Mouse (Mus musculus): Measurements from ENCODE around the gene Dguok.

Dguok gene

DNA sequence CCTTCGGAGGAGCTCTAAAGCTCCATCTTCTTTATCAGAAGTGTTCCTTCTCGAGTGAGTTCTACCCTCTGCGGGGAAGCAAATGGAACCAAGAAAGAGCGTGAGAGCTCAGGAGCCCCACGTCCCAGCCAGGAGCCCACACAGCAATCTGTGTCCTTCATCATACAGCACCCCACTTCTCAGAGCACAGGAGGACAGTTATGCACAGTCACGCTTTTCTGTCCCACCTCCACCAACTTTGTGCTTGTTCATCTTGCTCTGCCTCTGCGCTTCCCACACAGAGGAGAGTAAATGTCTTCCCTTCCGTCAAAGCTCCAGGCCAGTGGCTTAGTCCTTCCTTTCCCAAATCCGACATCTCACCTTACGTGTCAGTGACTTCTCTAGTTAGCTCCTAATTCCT lies 7.7 kb downstream of the Dguok start:
- in situ Hi-C loops (cut with MboI), result no loop called here

DNA sequence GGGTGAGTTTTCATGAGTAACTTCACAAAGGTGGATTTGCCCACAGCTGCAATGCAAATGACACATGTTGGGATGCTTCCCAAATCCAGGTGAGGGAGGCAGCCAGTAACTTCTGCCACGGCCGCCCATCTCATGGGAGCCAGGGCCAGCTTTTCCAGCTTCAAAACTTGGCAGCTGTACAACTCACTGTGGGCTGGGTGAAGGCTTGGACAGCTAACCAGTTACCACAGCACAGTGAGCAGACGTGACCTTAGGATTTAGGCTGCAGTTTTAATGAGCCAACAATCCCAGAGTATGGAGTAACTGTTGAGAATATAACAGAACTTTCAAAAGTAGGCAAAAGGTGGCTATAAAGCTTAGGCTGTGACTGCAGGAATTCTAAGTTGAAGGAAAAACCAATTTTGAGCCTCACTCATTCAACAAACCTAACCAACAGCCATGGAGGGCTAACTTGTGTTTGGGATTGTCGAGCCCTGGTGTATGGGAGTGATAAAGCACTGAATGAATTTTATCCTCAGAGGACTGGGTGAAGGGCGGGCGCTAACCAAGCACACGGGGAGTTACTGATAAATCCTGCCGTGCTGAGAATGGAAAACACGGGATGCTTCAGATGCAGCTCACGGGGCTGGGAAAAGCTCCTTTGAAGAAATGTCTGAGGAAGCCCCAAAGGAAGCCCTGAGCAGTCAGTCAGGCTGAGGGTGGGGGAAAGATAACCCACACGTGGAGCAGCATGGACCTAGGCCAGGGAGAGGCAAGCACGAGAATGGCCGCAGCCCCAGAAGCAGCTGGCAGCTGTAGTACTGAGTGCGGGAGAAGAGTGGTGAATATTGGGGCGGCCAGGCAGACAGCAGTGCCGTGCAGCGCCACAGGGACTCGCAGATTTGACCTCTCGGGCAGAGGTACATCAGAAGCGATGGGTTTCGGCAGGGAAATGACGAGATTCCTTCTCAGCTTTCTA lies 9.7 kb downstream of the Dguok start:
- in situ Hi-C loops (cut with MboI), result no loop called here

DNA sequence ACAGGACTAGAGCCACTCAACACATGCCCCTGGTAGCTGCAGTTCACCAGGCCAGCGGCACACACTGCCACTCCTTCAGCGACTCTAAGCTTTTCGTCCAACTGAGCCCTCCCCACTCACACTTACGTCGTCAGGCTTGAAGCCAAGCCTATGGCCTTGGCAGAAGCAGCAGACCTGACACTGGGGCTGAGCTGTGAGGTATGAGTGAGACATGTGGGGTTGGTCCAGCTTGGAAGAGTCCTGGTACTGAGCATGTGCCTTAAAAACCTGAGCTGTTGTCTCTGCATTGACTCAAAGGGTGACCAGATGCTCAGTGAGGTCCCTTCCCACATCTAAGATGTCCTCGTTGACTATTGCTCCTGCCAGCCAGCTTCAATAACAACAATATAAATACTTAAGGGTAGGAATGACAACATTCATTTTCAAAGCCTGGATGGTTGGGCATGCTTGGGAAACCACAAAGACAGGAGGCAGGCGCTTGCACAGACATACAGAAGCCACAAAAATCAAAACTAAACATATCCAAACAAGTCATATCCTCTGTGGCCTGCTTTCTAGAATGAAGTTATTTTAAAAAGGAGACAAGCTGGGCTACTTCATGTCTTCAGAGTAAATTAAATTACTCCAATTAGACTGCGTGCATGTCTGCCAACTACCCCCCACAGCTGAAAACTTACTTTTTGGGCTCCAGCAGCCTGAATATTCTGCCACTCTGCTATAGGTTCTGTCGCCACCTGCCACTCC lies 10.6 kb downstream of the Dguok start:
- in situ Hi-C loops (cut with MboI), result no loop called here

DNA sequence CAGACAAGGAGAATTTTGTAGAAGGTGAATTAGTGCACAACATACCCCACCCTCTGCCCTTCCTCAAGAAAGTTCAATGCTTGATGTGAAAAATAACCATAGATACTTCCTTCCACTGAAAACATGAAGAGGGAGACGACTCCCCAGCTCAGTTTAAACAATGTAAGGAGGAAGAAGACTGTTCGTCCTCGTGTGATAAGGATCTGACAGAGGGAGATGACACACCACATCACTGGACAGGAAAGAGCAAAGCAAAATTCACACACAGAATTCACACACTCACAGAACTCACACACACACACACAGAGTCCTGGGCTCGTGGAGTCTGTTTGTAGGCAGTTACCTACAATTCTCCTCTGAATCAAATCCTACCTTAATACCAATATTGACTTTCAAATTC lies 16.1 kb downstream of the Dguok start:
- in situ Hi-C loops (cut with MboI), result no loop called here

DNA sequence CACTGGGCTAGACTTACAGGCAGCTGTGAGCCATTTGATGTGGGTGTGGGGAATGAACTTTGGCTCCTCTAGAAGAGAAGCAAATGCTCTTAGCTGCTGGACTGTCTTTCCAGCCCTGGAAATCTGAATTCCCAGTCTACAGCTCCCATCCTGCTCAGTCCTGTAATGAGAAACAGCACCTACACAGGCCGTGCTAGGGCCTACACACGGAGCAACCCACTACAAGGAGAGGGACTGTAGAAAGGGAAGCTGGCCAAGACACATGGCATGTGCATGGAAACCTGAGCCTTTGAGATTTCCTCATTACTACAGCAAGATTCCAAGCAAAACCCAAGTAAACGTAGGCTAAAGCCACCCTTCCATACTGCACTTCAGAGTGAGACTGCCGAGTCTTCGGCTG lies 18.6 kb downstream of the Dguok start:
- in situ Hi-C loops (cut with MboI), result no loop called here

DNA sequence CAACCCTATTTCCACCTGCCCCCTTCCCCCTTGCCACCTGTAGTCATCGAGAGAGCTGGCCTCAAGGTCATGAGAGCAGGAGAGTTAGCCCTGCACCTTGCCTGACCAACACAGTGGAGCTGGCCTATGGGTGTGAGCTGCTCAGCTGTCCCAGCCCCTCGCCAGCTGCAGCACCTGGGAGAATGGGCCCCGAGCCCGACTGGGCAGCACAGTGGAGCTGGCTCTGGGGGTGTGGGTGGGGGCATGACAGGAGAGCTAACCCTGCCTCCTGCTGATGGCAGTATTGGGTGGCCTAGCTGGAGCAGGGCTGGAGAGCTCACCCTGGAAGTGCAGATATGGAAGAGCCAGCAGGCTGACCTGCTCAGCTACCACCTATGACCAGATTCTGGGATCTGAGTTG lies 19.5 kb downstream of the Dguok start:
- in situ Hi-C loops (cut with MboI), result no loop called here

DNA sequence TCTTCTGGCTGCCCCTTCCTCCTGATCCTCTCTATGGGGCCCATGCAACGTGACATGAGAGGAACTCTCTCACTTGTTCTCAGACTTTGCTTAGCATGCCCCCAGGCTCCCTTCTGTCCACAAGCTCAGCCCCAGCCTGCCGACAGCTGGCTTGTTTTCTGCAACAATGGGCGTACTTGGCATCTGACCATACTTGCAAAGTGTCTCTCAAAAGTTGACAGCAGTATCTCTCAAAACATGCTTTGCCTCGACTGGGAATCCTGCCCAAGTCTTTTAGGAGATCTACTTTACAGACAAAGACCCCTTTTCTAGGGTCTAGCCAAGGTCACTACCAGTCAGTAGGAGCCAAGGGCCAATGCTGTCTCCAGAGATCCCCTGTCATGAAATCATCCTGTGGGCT lies 20.9 kb downstream of the Dguok start:
- in situ Hi-C loops (cut with MboI), result no loop called here

DNA sequence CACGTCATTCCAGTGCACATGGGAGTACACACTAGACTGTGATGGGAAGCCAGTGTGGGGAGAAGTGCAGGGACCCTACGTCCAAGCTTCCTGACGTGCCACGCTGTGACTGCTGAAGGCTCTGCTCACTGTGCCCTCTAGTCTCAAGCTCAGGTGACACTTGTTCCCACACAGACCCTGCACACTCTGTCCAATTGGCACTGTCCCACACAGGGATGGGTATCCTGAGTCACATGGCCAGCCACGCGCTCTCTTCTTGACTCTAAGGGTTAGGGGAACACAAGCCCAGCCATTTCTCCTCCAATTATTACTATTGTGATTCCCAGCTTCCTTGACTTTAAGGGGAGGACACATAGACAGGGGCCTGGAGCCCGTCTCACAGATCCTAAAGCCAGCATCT lies 23.0 kb downstream of the Dguok start:
- in situ Hi-C loops (cut with MboI), result no loop called here

DNA sequence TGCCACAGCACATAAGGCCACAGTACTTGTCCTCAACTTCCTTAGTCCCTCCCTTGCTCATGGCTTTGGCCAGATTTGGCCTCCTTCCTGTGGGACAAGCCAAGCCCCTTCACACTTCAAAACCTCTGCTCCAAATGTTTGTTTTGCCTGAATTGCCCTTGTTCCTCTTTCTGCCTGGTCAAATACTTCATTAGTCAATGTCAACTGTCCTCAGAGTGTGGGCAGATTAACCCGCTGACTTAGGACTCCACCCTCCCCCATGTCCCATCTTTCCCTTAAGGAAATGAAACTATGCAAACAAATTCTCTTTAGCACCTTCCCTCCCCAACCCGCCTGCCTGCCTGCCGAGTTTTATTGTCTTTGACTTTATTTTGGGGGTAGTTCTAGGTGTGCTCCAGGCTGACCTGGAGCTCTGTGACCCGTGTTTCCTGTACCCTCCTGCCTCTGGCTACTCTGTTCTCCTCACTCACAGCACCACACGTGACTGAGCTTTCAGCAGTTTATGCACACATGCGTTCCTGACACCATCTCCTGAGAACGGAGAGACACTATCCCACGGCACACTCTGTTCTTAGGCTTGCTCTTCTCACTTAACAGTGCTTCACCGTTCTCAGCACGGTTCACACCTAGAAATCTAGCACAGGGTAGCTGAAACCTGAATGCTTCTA lies 24.2 kb downstream of the Dguok start:
- in situ Hi-C loops (cut with MboI), result no loop called here

DNA sequence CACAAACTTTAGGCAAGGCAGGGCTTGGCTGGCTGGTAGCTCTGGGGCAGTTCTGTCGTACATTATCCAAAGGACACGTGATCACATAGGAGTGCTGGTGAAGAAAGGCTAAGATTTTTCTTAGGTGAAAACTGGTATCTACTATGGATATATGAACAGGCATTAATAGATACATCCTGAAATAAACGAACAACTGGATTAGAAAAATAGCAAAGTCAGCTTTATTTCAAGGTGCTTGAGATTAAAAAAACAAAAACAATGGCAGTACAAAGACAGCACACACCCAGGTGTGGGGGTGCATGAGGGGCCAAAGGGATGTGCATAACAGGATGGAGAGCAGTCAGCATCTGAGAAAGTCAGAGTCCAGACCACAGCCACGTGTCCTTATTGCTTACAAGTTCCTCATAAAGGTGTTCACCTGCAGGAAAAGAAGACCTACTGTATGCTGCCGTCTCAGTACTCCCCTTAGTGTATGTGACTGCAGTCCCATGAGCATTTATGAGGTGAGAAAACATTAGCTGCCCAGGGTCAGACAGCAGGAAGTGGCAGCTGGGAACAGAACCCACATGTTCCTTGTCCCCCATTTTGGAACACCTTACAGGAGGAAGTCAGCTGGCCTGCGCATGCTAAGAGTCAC lies 26.6 kb downstream of the Dguok start:
- in situ Hi-C loops (cut with MboI), result no loop called here

DNA sequence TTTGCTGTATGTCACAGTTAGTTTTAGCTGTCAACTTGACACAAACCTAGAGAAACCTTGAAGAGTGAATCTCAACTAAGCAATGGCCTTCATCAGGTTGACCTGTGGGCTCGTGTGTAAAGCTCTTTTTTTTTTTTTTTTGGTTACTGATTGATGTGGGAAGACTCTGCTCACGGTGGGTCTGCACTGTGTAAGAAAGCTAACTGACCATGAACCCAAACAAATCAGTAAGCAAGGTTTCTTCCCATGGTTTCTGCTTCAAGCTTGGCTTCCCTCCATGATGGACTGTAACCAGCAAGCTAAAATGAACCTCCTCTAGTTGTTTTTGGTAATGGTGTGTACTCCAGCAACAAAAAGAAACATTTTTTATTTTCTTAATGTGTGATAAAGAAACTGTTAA lies 27.6 kb downstream of the Dguok start:
- in situ Hi-C loops (cut with MboI), result no loop called here

DNA sequence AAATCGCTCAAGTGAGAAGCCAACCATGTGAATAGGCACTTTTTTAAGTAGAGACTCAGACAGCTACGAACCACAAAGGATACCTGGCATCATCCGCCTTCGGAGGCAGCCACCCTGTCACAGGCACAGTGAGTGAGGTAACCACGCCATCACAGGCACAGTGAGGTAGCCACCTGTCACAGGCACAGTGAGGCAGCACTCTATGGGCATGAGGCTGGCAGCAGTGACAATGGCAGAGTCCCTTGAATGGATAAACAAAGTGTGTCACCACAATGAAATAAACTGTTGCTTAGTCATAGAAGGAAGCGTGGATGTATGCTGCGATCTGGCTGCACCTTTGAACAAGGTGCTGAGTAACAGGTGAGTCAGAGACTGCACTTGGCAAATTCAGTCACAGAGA lies 28.1 kb downstream of the Dguok start:
- in situ Hi-C loops (cut with MboI), result no loop called here

DNA sequence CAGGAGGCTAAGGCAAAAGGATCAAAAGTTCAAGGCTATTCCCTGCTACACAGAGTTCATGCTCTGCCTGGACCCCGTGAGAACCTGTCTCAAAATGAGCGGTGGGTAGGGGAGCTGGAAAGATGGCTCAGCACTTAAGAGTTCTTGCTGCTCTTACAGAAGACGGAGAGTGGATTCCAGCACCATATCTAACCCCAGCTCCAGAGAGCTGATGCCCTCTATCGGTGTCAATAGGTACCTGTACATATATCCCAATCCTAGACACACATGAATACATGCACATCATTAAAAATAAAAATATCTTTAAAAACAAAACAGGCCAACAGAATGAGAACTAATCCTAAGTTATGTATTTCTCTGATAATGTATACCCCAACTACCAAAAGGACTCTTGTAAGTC lies 28.6 kb downstream of the Dguok start:
- in situ Hi-C loops (cut with MboI), result no loop called here

DNA sequence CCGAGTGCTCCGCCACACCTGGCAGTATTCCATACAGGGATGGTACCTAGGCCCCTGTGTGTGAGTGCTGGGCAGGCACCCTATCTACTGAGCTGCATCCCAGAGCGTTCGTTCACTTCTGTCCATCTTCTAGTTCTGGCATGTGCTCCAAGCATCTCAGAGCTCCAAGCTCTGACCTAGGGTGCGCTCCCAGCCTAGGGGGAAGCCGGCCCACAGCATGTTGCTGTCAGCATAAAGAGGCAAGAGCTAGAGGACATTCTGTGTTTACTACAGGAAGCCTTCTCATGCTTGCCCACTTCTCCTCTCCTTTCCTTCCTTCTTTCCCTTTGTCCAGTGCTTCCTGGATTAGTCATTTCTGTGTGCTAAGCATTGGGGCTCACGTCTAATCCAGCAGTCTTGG lies 31.3 kb downstream of the Dguok start:
- in situ Hi-C loops (cut with MboI), result no loop called here

DNA sequence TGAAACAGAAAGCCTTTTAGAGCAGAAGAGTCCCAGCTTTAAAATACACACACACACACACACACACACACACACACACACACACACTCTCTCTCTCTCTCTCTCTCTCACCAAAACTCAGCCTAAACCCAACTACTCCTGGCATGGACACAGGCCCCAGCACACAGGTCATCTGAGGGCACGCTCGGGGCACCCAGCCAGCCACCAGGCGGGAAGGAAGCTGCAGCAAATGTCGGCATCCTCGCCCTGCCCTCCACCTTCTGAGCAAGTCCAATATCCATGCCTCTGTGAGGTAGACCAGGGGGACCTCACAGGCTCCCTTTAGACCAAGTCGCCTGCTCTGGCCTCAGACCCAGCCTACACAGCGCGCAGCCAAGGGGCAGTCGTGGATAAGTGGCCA lies 33.5 kb downstream of the Dguok start:
- in situ Hi-C loops (cut with MboI), result no loop called here

DNA sequence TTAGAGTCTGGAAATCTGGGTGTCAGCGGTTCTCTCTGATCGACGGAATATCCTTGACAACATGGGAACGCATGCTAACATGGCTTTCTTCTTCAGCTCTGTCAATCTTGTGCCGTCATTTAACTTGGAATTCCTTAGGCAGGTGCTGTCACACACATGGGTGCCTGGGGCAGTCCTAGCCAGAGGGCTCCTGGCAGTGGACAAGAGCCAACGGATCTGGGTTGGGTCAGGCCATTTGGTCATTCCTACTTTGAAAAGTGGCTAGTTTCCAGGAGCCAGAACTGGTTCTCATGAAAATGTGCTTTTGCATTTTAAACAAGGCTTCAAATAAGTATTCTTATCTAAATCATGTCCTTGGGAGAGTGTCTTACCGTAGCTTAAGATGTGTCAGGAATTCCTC lies 35.0 kb downstream of the Dguok start:
- in situ Hi-C loops (cut with MboI), result no loop called here

DNA sequence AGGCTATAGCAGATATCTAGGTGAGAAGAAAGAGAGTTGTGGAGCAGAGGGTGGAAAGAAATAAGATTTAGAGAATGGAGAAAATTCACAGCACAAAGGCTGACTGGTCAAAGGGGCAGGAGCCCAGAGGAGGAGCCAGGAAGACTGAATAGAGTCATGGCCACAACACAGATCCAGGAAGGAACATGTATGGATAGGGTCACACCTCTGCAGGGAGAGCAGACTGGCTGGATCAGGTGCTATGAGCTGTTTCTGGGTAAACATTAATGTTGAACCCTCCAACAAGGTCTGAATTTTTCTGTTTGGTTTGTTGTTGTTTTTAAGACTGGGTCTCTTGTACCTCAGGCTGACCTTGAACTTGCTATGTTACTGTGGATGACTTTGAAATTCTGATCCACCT lies 42.8 kb downstream of the Dguok start:
- in situ Hi-C loops (cut with MboI), result no loop called here

DNA sequence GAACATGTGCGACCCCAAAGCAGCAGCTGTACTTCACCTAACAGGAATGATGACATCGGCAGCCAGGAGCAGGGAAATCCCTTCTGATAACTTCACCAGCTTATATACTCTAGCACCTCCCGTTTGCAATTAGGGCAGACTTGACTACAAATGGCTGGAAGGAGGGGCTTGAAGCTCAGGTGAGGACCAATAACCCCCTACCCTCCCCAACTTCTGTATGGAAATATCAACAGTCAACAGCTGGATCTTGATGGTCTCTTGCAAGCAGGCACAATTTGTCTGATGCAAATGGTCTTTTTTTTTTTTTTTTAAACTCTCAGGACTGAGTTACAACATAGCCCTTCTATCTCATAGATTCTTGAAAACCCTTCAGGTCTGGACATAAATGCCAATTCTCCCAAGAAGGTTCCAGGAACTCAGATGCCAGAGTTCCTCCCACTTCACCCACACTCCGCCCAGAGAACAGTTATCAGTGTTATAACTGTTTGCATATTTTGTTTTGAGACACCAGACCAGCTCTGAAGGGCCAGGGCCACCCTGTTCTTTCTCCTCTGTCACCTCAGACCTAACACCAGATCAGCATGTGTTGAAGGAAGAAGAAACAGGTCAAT lies 47.6 kb downstream of the Dguok start, which contains the start of gene Tet3:
Gene Tet3, minus strand, starts transcription at position 51 of the 611 bp plus-strand sequence.
- in situ Hi-C loops (cut with MboI), result no loop called here

DNA sequence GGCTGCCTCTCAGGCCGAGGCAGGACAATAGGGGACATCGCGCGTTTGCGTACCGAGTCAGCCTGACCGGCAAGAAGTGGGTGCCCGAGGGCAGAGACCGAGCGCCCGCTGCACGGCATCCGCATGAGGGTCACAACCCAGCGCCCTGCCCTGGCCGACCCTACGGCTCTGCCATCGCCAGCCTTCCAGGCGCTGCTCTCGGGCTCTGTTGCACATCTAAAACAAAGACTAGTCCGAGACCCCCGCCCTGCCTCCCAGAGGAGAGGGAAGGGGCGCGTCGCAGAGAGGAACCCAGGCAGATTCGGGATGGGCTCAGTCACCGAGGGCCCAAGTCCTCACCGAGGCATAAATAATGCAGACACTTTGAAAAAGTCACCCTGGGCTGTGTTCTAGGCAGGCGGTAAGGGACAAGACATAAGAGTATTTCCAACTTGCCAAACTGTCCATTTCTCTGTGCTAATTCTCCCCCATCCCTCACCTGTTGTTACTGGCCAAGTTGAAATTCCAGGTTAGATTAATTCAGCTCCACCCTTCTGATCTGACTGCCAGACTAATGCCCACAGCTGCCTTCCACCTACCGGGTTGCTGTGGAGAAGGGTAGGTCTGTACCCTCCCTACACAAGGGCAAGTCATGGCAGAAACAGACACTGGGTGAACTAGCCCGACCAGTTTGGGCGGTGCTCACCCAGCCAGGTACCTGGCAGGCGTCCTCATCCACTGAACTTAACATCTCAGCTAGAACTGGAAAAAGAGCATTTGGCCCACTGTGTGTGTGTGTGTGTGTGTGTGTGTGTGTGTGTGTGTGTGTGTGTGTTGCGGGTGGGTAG lies 49.6 kb downstream of the Dguok start:
- in situ Hi-C loops (cut with MboI), result no loop called here

DNA sequence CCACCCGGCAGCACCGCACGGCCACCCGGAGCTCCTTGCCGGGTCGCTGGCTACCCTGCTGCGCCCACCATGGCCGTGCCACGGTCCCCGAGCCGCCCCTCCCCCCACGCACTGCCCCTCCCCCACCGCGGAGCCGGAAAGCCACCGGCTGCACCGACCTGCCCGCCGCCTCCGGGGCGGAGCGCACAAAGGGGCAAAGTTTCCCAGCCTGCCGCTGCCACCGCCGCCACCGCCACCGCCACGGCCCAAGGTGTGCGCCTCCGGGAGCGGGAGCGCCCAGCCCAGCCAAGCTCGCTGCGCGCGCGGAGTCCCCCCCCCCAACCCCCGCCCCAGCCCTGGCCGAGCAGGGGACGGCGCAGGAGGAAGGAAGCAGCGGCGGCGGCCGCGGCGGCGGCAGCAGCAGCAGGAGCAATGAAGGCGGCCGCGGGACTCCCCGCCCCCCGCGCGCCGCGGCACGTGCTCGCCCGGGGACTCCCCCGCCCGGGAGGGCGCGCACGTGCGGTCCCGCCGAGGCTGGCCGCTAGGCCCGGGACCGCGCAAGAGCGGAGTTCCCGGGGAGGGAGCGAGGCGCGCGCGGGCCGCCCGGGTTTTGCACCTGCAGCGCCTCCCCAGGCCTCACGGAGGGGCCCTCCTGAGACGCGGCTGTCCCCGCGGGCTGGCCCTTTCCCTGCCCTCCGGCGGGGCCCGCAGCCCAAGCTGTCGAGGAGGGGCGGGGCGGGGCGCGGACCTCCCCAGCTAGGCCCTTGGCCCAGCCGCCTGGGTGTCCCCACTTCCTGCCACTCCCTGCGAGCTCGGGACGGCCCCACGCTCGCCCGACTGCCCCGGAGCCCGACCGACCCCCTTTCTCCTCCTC lies 50.4 kb downstream of the Dguok start:
- in situ Hi-C loops (cut with MboI), result no loop called here

All from mature B cell (primary cell).